12 mouse cellular contexts compared by ENCODE assay signal in genomic region chr15:78401345-78401744, GRCm38 (mm10). TPM values are rescaled to one million over a fixed set of nuclear protein-coding genes. Genes with fewer than 3 reads are reported as not detected.
DNase-seq lines count a peak whose midpoint lies in the region; ATAC-seq and TF ChIP-seq lines count a peak whose summit lies in the region.
"Had no signal": no experiment of that assay in that cellular context is flagged by ENCODE, and none has a peak within 500 bp of the region (broad histone marks: within the 10 kb centered on the region; RNA-seq: fewer than 3 reads in every experiment).

No protein-coding gene starts in this region.

- no peaks in the 10 kb centered on the region for H3K9me3 ChIP-seq in heart, embryonic 13.5 days
- no peaks in the 10 kb centered on the region for H3K9me3 ChIP-seq in lung, postnatal 0 days (ENCODE audit: low read length)
- H3K9me3 ChIP-seq in embryonic facial prominence, embryonic 14.5 days (ENCODE audit: control insufficient read depth, low read length) = no peaks in the 10 kb centered on the region
- no peaks in the 10 kb centered on the region for H3K9me3 ChIP-seq in liver, embryonic 16.5 days (replicated peaks; ENCODE audit: control insufficient read depth, low read length)

- 63% methylated on average over 6 of the region's 6 CpGs for WGBS in heart, embryonic 13.5 days
- 41% methylated on average over 6 of the region's 6 CpGs for WGBS in lung, postnatal 0 days
- 56% methylated on average over 6 of the region's 6 CpGs for WGBS in embryonic facial prominence, embryonic 14.5 days
- WGBS in liver, embryonic 16.5 days (ENCODE audit: insufficient replicate concordance) = 49% methylated on average over 6 of the region's 6 CpGs

- peak; percentile 20 for TF ChIP-seq CTCF in lung, postnatal 0 days (IDR thresholded peaks at IDR 0.05)

- H3K4me3 ChIP-seq in heart, embryonic 13.5 days = no peak overlapping the region
- H3K4me3 ChIP-seq in lung, postnatal 0 days (ENCODE audit: low read depth, low read length) = no peak overlapping the region
- no peak overlapping the region for H3K4me3 ChIP-seq in embryonic facial prominence, embryonic 14.5 days (ENCODE audit: low read depth, low read length)
- no peak overlapping the region for H3K4me3 ChIP-seq in liver, embryonic 16.5 days (ENCODE audit: low read depth, low read length)

- no peak for ATAC-seq in heart, embryonic 13.5 days (ENCODE audit: extremely low read depth, insufficient number of reproducible peaks, low FRiP score, low TSS enrichment)
- ATAC-seq in lung, postnatal 0 days = no peak
- ATAC-seq in embryonic facial prominence, embryonic 14.5 days (ENCODE audit: low read depth) = no peak
- ATAC-seq in liver, embryonic 16.5 days (ENCODE audit: low read depth) = no peak

- peak overlapping the region; percentile 61; the same call in 1 of the 2 replicates for H3K27ac ChIP-seq in heart, embryonic 13.5 days (replicated peaks)
- peak overlapping the region; percentile 98 for H3K27ac ChIP-seq in lung, postnatal 0 days (ENCODE audit: low read length)
- no peak overlapping the region for H3K27ac ChIP-seq in embryonic facial prominence, embryonic 14.5 days (replicated peaks; ENCODE audit: low read depth, low read length)
- peak overlapping the region; percentile 58 for H3K27ac ChIP-seq in liver, embryonic 16.5 days (ENCODE audit: low read length)

- no peak overlapping the region for H3K4me2 ChIP-seq in heart, embryonic 13.5 days
- peak overlapping the region; percentile 28 for H3K4me2 ChIP-seq in lung, postnatal 0 days (replicated peaks; ENCODE audit: low read depth, low read length)
- no peak overlapping the region for H3K4me2 ChIP-seq in embryonic facial prominence, embryonic 14.5 days (ENCODE audit: low read depth, low read length)
- H3K4me2 ChIP-seq in liver, embryonic 16.5 days (ENCODE audit: low read depth, low read length) = no peak overlapping the region

- H3K27me3 ChIP-seq in heart, embryonic 13.5 days (replicated peaks) = 0 out of 2 replicates have a peak, but pooled peaks cover 2% of the 10 kb centered on the region
- no peaks in the 10 kb centered on the region for H3K27me3 ChIP-seq in lung, postnatal 0 days (replicated peaks; ENCODE audit: insufficient read depth, low read length)
- no peaks in the 10 kb centered on the region for H3K27me3 ChIP-seq in embryonic facial prominence, embryonic 14.5 days (replicated peaks; ENCODE audit: control insufficient read depth, insufficient read depth, low read length)
- no peaks in the 10 kb centered on the region for H3K27me3 ChIP-seq in liver, embryonic 16.5 days (ENCODE audit: control insufficient read depth, insufficient read depth, low read depth, low read length)

- no peaks in the 10 kb centered on the region for H3K36me3 ChIP-seq in heart, embryonic 13.5 days
- H3K36me3 ChIP-seq in lung, postnatal 0 days (ENCODE audit: insufficient read depth, low read length) = no peaks in the 10 kb centered on the region
- no peaks in the 10 kb centered on the region for H3K36me3 ChIP-seq in embryonic facial prominence, embryonic 14.5 days (ENCODE audit: control insufficient read depth, insufficient read depth, low read length)
- no peaks in the 10 kb centered on the region for H3K36me3 ChIP-seq in liver, embryonic 16.5 days (ENCODE audit: control insufficient read depth, insufficient read depth)

- TF ChIP-seq EP300 in lung, postnatal 0 days (IDR thresholded peaks at IDR 0.05) = no peak

- intact Hi-C loops in heart, postnatal 36 days (cut with DNase I) = no loop called here

- peak overlapping the region; percentile 52; the same call in 1 of the 2 replicates for H3K9ac ChIP-seq in heart, embryonic 13.5 days
- no peak overlapping the region for H3K9ac ChIP-seq in lung, postnatal 0 days (replicated peaks; ENCODE audit: low read depth)
- H3K9ac ChIP-seq in embryonic facial prominence, embryonic 14.5 days (ENCODE audit: low read depth, low read length) = no peak overlapping the region
- no peak overlapping the region for H3K9ac ChIP-seq in liver, embryonic 16.5 days (ENCODE audit: low read depth, low read length)

- no peak for DNase-seq in heart, postnatal 36 days
- peak; percentile 66 for DNase-seq in lung, postnatal 0 days (ENCODE audit: low spot score)
- DNase-seq in lung, postnatal 14 days = no peak
- peak; percentile 46 for DNase-seq in embryonic facial prominence, embryonic 14.5 days (ENCODE audit: low spot score)
- DNase-seq in urinary bladder, adult 18-20 months (ENCODE audit: low spot score in 2 of 2) = no peak
- no peak for DNase-seq in kidney, postnatal 14 days
- DNase-seq: embryo, embryonic 11 days had no signal

- peaks cover 52% of the 10 kb centered on the region for H3K4me1 ChIP-seq in heart, embryonic 13.5 days
- peaks cover 28% of the 10 kb centered on the region for H3K4me1 ChIP-seq in lung, postnatal 0 days (ENCODE audit: insufficient read depth, low read depth, low read length)
- H3K4me1 ChIP-seq in embryonic facial prominence, embryonic 14.5 days (ENCODE audit: control insufficient read depth, insufficient read depth, low read length) = peaks cover 17% of the 10 kb centered on the region; the same call in 1 of the 2 replicates
- peaks cover 42% of the 10 kb centered on the region for H3K4me1 ChIP-seq in liver, embryonic 16.5 days (ENCODE audit: control insufficient read depth, low read depth, low read length)

RNA-seq across cellular contexts. Expression of gene Tst, which starts 4.4 kb away (rescaled TPM):
- polyA plus RNA-seq in heart, embryonic 13.5 days (2015; fragmentation: Nextera tagmentation; extraction: Ambion mirVana) = 12.2 and 14.2 TPM in 2 replicates
- 10 to 100 TPM; 20.2 to 24.4 TPM for total RNA-seq in heart, postnatal 36 days (2021)
- polyA plus RNA-seq in lung, postnatal 0 days (2015; fragmentation: Nextera tagmentation; extraction: Ambion mirVana) = 160 and 171 TPM in 2 replicates
- 35.0 and 39.1 TPM in 2 replicates for polyA plus RNA-seq in embryonic facial prominence, embryonic 14.5 days (2014; fragmentation: Nextera tagmentation; extraction: Ambion mirVana)
- 240 and 265 TPM in 2 replicates for polyA plus RNA-seq in liver, embryonic 16.5 days (2015; fragmentation: Nextera tagmentation; extraction: Ambion mirVana)

RNA-seq across cellular contexts. Expression of gene Mpst, which starts 4.9 kb away (rescaled TPM):
- 0.99 and 1.9 TPM in 2 replicates for polyA plus RNA-seq in heart, embryonic 13.5 days (2015; fragmentation: Nextera tagmentation; extraction: Ambion mirVana)
- total RNA-seq in heart, postnatal 36 days (2021) = 10 to 100 TPM; 40.9 to 42.3 TPM
- 4.1 TPM in 2 replicates for polyA plus RNA-seq in lung, postnatal 0 days (2015; fragmentation: Nextera tagmentation; extraction: Ambion mirVana)
- polyA plus RNA-seq in embryonic facial prominence, embryonic 14.5 days (2014; fragmentation: Nextera tagmentation; extraction: Ambion mirVana) = 3.0 and 3.5 TPM in 2 replicates
- polyA plus RNA-seq in liver, embryonic 16.5 days (2015; fragmentation: Nextera tagmentation; extraction: Ambion mirVana) = 5.9 and 7.5 TPM in 2 replicates

RNA-seq across cellular contexts. Expression of gene Tex33, which starts 5.6 kb away (rescaled TPM):
- not detected in 2 replicates for polyA plus RNA-seq in heart, embryonic 13.5 days (2015; fragmentation: Nextera tagmentation; extraction: Ambion mirVana)
- not detected for total RNA-seq in heart, postnatal 36 days (2021)
- not detected in 2 replicates for polyA plus RNA-seq in lung, postnatal 0 days (2015; fragmentation: Nextera tagmentation; extraction: Ambion mirVana)
- polyA plus RNA-seq in embryonic facial prominence, embryonic 14.5 days (2014; fragmentation: Nextera tagmentation; extraction: Ambion mirVana) = not detected in 2 replicates
- 0.13 TPM in 1 of 2 replicates, not detected in the other for polyA plus RNA-seq in liver, embryonic 16.5 days (2015; fragmentation: Nextera tagmentation; extraction: Ambion mirVana)
- total RNA-seq: adrenal gland, adult 18-20 months had no signal
- polyA plus RNA-seq: limb, embryonic 11.5 days; urinary bladder, adult 2 months had no signal

RNA-seq across cellular contexts. Expression of gene Kctd17, which starts 27.0 kb away (rescaled TPM):
- 22.5 and 23.0 TPM in 2 replicates for polyA plus RNA-seq in heart, embryonic 13.5 days (2015; fragmentation: Nextera tagmentation; extraction: Ambion mirVana)
- 10 to 100 TPM; 28.0 to 30.3 TPM for total RNA-seq in heart, postnatal 36 days (2021)
- 23.4 and 27.4 TPM in 2 replicates for polyA plus RNA-seq in lung, postnatal 0 days (2015; fragmentation: Nextera tagmentation; extraction: Ambion mirVana)
- polyA plus RNA-seq in embryonic facial prominence, embryonic 14.5 days (2014; fragmentation: Nextera tagmentation; extraction: Ambion mirVana) = 46.9 and 54.1 TPM in 2 replicates
- polyA plus RNA-seq in liver, embryonic 16.5 days (2015; fragmentation: Nextera tagmentation; extraction: Ambion mirVana) = 3.6 and 4.9 TPM in 2 replicates

Comparison
In these comparisons a context has a peak if more than half of its experiments do, and no peak if none do; other contexts are left out.
1. DNase-seq: peak in lung, postnatal 0 days (single experiment) and embryonic facial prominence, embryonic 14.5 days (single experiment); none in heart, postnatal 36 days (0 of 2), lung, postnatal 14 days (single experiment), urinary bladder, adult 18-20 months (0 of 2) and kidney, postnatal 14 days (single experiment).